Mouse (Mus musculus): ENCODE measurements at regions not wholly inside any gene's neighbourhood (a gene's known extent, or its start where the extent isn't known, plus 50 kb on each side); places are given as distances from the start of the nearest gene placed in this dataset.

DNA sequence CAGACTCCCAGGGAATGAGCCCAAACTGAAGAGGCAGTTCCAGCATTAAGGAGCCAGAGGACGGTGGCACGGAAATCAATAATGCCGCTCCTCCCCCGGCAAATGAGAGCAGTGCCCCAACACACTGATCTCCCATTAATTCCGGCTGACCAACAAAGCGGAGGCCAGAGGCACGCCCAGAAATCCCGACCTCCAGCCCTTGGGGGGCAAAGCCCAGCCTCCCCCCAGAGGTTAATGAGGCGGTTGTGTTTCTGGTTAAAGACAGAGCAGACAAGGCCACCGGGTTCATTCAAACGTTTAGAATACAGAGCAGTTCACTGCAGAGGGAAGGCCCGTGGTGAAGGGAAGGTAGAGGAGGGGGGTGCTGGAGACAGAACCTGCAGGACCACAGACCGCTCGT lies 149.9 kb upstream of the Tshz3 start:
- DNase-seq (ENCODE audit: low spot score in 2 of 2) = no peak

GRCm38 (mm10) chr7:36548440-36548839 lies 149.5 kb upstream of the Tshz3 start:
- DNase-seq (ENCODE audit: low spot score in 2 of 2) = no peak

GRCm38 (mm10) chr7:36571061-36571460 lies 126.9 kb upstream of the Tshz3 start:
- no peak for DNase-seq (ENCODE audit: low spot score in 2 of 2)

- DNase-seq (ENCODE audit: low spot score in 2 of 2) = no peak
These were observed 115.8 kb upstream of the Tshz3 start for GRCm38 (mm10) chr7:36582074-36582473.

DNA sequence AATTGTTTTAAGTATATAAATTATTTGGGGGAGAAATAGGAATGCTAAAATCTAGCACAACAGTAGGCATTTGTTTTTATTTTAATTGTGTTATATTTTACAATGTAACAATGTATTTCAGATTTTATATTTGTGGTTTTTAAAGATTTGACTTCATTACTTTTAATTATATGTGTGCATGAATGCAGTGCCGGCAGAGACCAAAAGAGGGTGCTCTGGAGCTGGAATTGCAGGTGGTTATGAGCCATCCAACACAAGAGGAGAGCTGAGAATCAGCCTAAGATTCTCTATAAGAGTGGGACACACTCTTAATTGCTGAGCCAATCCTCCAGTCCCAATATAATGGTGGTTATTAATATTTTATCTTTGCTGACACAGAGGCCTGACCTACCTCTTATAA lies 112.9 kb upstream of the Tshz3 start:
- DNase-seq (ENCODE audit: low spot score in 2 of 2) = no peak

- DNase-seq (ENCODE audit: low spot score in 2 of 2) = no peak
These were observed 106.4 kb upstream of the Tshz3 start for GRCm38 (mm10) chr7:36591496-36591895.

DNA sequence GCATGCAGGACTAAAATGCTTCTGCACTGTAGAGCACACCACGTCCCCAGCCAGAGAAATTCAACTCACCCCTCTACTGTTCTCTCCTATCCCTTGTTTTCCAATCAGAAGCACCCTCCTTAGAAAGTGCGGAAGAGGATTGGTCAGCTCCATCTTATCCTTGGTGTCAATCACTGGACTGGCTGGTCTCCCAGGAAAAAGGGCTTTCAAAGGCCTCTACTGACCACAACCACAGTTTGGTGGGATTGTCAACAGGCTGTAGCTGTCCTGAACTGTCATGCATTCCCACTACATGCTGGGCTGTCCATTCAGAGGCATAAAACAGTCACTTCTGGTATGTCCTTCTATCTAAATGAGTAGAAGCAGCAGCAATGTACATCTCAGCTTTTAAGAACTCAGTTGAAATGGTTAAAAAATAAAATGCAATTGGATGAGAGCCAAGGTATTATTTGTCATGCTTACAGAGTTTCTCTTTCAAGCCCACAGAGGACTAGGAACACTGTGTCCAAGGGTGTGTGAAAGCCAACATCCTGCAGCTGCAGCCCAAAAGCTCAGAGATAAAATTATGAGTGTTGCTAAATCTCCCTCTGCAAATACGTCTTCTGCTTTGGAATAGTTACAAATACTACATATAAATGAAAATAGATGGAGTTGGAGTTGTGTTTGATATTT lies 101.2 kb upstream of the Tshz3 start:
- DNase-seq (ENCODE audit: low spot score in 2 of 2) = no peak

GRCm38 (mm10) chr7:36605026-36605698 lies 92.8 kb upstream of the Tshz3 start:
- DNase-seq (ENCODE audit: low spot score in 2 of 2) = no peak

DNA sequence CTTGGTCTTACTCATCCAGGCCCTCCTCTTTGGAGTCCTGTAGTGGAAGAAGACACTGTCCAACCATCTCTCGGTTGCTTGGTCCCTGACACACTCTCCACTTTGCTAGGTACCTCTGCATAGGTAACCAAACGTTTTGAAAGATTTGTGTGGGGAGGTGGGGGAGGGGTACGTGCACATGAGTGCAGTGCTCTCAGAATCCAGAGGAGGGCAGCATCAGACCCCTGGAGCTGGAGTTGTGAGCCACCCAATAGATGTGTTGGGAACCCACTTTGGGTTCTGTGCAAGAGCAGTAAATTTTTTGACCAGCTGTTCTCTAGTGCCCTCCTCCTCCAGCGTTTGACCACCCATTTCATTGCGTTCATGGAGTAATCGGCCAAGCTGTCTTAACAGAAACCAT lies 77.7 kb upstream of the Tshz3 start:
- no peak for DNase-seq (ENCODE audit: low spot score in 2 of 2)

DNA sequence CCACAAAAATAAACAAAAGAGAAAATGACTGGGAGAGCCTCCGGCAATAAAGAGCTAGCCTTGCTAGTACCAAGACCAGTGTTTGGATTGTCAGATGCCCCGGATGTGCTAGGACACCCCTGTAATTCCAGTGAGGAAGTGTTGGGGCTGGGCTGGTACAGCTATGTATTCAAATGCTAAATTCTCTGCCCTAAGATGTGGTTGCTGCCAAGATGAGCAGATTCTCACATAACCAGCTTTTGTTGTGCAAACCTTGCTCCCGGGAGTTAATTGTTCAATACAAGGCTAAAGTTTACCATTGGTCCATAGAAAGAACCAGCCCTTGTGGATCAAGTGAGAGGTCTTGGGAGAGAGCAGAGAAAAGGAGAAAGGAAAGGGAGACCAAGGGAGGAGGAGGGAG lies 53.7 kb upstream of the Tshz3 start:
- no peak for DNase-seq (ENCODE audit: low spot score in 2 of 2)
